Mouse (Mus musculus) cerebellum, adult 9-11 months (tissue): ENCODE data around the gene Vps36.
A peak's percentile ranks its signal among the peaks of the same experiment; 100 is the strongest.

Experiments
- DNase-seq: peaks from one replicate; pipeline ENCODE4 v3.0.0; 2022

Vps36 gene

GRCm38 (mm10) chr8:22192660-22193431 is at the start of gene Vps36:
TSS of gene Vps36 (plus strand) at chr8:22192809.
- DNase-seq: peak; percentile 88

GRCm38 (mm10) chr8:22143764-22144491 is 48.7 kb upstream of the Vps36 start:
- no peak for DNase-seq

- DNase-seq: no peak
Measured at GRCm38 (mm10) chr8:22145831-22146230, 46.8 kb upstream of the Vps36 start.

DNA sequence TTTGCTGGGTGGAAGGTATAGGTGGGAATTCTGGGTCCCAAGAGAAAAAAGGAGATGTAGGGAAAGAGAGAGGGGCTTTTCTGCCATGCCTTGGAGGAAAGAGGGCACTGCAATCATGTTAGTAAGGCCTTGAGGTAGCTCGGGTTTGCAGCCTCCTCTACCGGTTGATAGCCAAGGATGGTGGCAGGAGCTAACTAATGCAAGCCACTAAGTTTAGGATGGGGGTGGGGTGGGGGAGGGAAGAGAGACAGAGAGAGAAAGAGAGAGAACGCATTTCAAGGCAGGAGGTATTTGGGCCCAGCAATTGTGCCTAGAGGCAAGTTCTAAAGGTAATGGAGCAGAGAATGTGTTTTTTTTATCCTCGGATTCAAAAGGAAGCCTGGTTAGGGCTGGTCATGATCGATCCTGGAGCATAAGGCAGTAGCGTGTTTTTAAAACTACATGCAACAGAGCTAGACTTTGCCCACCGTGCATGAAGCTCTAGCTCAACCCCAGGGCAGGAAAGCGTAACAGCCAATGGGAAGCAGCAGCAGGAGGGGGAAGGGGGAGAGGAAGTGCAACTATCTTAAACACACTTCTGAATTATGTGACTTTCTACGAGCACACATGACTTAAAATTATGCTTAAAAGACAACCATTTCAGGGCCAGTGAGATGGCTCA is 44.8 kb upstream of the Vps36 start:
- no peak for DNase-seq

DNA sequence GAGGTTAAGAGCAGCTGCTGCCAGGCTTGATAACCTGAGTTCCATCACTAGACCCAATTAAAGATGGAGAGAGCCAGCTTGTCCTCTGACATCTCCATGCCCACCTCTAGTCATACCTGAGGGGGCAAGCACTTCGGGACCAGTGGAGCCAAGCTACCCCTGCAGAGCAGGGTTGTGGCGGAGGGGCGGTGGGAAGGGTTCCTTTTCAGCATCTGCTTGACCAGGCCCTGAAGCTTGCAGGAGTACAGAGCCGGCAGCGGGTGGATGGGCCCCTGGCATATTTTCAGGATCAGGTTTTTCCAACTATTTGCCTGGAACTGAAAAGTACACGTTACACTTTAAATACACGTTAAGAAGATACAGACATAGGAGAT is 44.3 kb upstream of the Vps36 start:
- DNase-seq: no peak

DNA sequence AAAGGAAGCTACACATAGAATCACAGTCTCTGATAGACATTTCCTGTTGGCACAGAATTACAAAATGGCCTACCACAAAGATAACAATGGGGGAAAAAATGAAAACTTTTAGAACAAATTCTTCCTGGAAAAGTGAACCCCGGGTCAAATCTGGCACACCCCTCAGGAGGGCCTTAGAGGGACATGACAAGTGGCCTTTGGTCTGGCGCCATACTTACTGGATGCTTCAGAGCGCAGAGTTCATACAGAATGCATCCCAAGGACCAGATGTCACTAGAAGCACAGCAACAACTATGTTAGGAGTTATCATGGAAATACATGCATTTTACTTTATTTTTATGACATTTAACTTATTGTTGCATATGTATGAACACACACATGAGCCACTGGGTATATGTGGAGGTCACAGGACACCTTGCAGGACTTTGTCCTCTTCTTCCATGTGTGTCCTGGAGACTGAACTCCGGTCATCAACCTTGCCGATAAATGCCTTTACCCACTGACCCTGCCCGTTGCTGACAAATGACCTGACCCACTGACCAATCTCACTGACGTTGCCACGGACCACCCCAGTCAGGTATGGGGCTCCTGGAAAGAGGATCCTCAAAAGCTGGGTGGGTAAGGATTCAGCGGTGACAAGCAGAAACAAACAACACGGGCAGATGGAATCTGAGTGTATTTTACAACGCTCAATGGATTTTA is 42.8 kb upstream of the Vps36 start:
- DNase-seq: no peak

- no peak for DNase-seq
Measured at GRCm38 (mm10) chr8:22150345-22150663, 42.3 kb upstream of the Vps36 start.

DNA sequence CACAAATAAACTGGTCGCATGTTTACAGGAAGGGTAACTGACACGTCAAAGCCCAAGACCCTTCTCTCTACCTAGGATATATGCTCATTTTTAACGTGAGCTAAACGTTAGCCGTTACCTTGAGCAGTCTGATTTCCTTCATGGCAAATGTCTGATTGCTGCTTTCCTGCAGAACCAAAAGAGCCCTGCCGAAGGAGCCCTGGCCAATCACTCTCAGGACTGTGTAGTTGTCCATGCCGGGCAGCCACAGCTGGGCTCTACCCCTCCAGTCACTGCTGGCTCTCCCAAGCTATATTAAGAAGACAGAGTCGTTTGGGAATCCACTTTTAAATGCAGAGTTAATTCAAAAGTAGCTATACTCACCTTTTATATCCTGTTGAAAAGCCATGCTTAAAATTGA is 30.4 kb upstream of the Vps36 start:
- no peak for DNase-seq

DNA sequence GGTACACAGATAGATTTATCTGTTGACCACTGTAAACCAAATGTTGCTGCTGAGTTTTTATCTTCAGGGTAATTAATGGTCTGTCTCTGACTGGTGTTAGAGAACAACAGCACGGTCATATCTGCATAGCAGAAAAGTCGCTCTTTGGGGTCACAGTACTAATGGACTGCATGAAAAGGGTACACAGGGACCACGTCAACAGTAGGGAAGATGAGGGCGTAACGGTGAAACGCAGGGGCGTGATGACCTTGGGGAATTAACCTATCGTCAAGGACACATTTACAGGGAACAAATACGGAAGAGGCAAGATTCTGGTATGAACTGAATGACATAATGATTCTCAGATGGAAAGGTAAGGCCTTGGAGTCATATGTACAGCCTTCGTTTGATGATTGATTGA is 28.2 kb upstream of the Vps36 start:
- DNase-seq: no peak

DNA sequence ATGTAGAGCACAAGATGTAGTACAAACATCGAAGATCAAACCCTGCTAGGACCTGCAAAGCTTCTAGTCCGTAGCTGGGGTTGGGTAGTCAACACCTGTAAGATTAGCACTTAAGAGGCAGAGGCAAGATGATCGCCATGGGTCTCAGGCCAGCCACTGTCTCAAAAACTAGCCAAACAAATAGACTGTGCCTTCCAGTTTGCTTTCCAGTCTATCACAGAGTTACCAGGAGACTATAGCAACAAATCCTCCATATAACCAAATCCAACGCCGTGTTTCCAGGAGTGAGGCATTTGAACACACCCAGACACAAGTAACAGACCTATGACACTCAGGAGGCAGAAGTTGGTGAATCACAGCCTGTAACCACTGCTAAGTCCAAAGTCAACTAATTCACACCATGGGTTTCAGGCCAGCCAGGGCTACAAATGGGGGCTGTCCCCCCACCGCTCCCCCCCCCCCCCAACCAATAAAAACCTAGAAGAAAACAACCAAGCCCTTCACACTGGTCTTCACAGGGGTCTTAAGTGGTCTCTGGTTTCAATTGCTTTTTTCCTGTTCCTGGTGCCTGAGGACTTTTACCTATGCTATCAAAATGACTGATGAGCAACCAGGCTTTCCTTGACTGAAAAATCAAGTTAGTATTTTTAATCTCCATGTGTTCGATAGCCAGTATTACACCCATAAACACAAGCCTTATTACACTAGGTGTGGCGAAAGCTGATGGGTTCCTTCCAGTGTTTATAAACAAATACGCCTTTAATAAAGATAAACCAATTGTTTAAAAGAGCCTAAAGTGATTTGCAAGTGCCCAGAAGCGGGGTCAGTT is 27.1 kb upstream of the Vps36 start:
- no peak for DNase-seq

DNA sequence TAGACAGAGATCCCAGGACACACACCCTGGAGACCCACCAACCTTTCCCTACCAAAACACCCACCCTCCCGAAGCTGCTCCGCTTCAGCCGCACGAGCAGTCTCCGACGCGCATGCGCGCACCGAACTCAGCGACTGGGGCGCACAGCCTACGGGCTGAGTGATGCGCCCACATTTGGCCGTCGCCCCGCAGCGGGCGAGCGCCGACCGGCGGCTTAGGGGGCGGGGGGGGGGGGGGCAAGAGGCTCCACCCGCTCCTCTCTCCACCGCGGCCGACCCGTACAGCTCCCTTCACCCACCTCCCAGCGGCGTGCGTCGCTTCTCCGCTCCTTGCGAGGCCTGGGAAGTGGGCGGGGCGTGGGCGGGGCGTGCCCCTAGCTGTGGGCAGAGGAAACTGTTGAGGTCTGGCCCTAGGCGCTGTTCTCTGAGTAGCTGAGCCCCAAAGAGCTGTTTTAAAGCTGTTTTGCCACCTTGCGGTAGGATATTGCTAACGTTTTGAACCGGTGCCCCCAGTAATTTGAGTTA is 26.5 kb upstream of the Vps36 start, which contains the start of gene Nek3:
Gene Nek3, minus strand, starts transcription at position 356 of the 524 bp plus-strand sequence.
- DNase-seq: peak; percentile 89

GRCm38 (mm10) chr8:22169167-22169566 is 23.4 kb upstream of the Vps36 start:
- DNase-seq: no peak

GRCm38 (mm10) chr8:22175966-22176365 is 16.6 kb upstream of the Vps36 start:
- no peak for DNase-seq

DNA sequence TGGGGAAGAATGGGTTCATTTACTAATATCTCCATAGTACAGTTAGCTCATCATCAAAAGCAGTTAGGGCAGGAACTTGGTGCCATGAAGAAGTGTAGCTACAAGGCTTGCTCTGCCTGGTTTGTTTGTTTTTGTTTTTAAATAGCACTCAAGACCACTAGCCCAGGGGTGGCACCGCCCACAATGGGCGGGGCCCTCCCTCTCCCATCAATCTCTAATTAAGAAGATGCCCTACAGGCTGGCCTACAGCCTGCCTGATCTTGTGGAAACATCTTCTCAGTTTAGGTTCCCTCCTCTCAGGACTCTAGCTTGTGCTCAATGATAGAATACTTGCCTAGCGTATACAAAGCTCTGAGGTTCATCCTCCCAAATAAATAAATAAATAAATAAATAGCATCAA is 7.7 kb upstream of the Vps36 start:
- DNase-seq: no peak

DNA sequence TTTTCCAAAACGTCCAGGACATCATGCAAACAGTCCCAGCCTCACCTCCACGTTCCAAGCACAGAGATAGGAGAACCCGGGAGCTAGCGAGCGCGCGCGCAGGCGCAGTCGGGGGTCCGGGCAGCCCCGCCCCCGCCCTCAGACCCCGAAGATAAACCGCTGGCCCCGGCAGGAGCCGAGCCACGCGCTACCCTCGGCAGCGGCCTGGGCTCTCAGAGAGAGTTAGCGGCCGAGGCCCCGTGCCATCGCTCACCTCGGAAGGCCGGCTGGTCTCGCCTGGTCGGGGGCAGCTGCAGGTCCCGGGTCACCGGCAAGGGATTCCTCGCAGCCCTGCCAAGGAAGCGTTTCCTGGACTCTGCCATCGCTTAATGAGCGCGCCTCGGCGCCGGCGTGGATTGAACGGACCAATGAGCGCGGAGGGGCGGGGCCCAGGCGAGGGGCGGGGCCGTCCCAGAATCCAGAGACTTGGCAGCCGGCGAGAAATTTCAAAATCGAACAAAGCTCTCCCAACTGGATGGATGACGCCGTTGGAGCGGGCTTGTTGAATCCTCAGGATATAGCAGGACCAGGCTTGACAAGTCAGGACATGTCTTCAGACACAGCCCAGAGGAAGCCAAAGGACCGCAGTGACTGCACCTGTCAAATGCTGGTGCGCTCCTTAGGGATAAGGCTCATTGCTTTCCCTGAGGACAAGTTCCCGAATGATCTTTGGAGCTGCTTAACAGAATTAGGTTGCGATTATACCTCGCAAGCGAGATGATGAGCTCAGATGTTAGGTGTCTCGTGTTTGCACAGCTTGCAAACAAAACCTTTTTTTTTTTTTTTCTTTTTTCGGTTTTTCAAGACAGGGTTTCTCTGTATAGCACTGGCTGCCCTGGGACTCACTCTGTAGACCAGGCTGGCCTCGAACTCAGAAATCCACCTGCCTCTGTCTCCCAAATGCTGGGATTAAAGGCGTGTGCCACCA is 6.9 kb upstream of the Vps36 start, which contains the start of gene Ckap2:
Gene Ckap2, minus strand, starts transcription at position 389 of the 967 bp plus-strand sequence.
- DNase-seq: peak; percentile 81

GRCm38 (mm10) chr8:22193432-22194010 is 912 bp downstream of the Vps36 start:
- DNase-seq: no peak

DNA sequence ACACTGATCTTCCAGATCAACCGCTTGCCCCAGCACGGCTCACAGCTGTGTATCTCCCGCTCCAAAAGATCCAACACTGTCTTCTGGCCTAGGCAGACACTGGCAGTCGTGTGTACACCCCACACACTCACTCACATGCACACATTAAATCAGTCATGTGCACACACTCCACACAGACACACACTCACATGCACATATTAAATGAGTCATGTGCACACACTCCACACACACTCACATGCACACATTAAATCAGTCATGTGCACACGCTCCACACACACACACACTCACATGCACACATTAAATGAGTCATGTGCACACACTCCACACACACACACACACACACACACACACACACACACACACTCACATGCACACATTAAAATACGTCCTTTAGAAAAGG is 5.3 kb downstream of the Vps36 start:
- DNase-seq: no peak

DNA sequence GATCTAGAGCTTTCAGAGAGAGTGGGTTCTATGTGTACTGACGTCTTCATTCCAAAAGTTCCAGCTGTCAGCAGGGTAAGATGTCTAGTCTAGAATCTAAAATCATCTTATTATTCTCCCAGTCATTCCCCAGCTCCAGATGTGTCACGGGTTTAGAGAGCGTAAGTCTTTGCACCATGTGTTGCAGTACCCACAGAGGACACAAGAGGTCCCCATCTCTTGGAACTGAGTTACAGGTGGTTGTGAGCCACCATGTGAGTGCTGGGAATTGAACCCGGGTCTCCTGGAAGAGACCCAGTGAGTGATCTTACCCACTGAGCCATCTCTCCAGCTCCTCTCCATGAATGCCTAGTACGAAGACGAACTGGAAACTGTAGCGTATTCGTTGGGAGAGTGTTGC is 6.9 kb downstream of the Vps36 start:
- no peak for DNase-seq

DNA sequence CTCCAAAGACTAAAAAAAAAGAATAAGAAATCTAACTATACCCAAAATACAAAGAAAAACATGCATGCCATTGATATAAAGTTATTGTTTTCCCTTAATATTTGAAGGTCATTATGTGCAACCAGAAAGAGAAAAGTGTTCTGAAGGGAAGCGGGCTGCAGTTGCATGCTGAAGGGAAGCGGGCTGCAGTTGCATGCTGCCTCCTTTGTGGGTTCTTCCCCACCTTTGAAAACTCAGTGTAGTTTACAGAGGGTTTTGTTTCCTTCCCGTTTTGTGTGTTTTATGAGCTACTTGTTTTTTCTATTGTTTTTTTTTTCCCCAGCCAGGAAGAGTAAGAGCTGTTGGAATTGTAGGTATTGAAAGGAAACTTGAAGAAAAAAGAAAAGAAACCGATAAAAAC is 14.9 kb downstream of the Vps36 start:
- DNase-seq: no peak

DNA sequence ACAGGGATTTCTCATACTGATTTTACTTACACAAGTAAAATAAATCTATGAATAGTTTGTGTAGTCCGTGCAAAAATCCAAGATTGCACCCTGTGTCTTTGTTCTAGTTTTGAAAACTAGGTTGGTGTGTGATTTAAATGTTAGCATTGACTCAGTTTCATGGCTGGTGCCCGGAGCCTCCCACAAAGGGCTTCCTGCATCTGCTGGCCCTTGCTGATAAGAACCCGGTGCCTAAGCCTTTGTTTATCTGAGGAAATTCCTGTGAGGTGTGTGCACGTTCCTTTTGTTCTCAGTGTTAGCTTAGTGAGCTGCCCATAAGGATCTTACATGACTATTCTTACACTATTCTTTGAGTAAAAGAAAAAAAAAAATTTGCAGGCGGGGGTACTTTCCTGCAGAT is 16.4 kb downstream of the Vps36 start:
- DNase-seq: no peak

DNA sequence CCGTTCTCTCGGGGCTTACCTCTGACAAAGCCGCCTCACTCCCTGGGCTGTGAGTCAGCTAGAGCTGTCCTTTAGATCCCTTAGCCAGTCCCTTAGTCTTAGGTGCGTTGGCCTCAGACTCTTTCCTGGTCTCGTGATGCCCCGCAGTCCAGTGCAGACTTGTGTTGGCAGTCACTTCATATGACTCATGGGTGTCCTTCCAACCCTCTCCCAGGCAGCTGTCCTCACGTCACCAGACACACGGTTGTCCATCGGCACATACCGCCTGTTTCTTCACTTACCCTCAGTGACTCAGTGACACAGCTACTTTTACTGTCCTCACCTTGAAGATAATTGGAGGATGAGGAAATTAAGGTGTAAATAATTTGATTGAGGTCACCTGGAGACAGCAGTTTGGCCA is 22.2 kb downstream of the Vps36 start:
- no peak for DNase-seq
